Mouse (Mus musculus) lung, embryonic 16.5 days (tissue): ENCODE measurements at regions not wholly inside any gene's neighbourhood (a gene's known extent, or its start where the extent isn't known, plus 50 kb on each side); places are given as distances from the start of the nearest gene placed in this dataset.

ENCODE experiments used
- ATAC-seq: fragments of 200-750 bp; cut with Nextera tagmentation; 2 replicates; pipeline ENCODE4 v1.8.0; 2017; ENCODE audit warnings: low read depth, mild to moderate bottlenecking, moderate library complexity
- H3K27ac ChIP-seq: fragments of 300-500 bp; sonication (generic); 2 replicates; pipeline ENCODE4 v1.5.1; 2014; ENCODE audit warnings: mild to moderate bottlenecking, control low read depth, low read length
- H3K27me3 ChIP-seq: fragments of 300-500 bp; sonication (generic); 2 replicates; pipeline ENCODE4 v1.6.1; 2014; ENCODE audit warnings: low read depth, low read length, mixed read lengths; ENCODE audit not compliant: control insufficient read depth, insufficient read depth
- H3K36me3 ChIP-seq: fragments of 300-500 bp; sonication (generic); 2 replicates; pipeline ENCODE4 v1.6.1; 2014; ENCODE audit warnings: low read length; ENCODE audit not compliant: control insufficient read depth, insufficient read depth
- H3K4me1 ChIP-seq: fragments of 300-500 bp; sonication (generic); replicated peaks from 2 replicates; pipeline ENCODE4 v1.6.1; 2014; ENCODE audit warnings: low read length, mixed read lengths; ENCODE audit not compliant: control insufficient read depth, insufficient read depth
- H3K4me2 ChIP-seq: fragments of 300-500 bp; sonication (generic); 2 replicates; pipeline ENCODE4 v1.6.1; 2014; ENCODE audit warnings: low read depth, low read length, control low read depth
- H3K4me3 ChIP-seq: fragments of 300-500 bp; sonication (generic); 2 replicates; pipeline ENCODE4 v1.5.1; 2014; ENCODE audit warnings: mild to moderate bottlenecking, low read length, control low read depth
- H3K9ac ChIP-seq: fragments of 300-500 bp; sonication (generic); 2 replicates; pipeline ENCODE4 v1.6.1; 2014; ENCODE audit warnings: low read length, control low read depth
- H3K9me3 ChIP-seq: fragments of 300-500 bp; sonication (generic); 2 replicates; pipeline ENCODE4 v1.6.1; 2016; ENCODE audit warnings: low read length; ENCODE audit not compliant: control insufficient read depth
- WGBS: fragments of 180-500 bp; shearing (Covaris S2); extraction: QIAGEN DNeasy Blood & Tissue Kit; methylation state at CpG from one replicate; pipeline ENCODE4 v1.1.7; 2014; 5-methylcytosine and 5-hydroxymethylcytosine counted together

GRCm38 (mm10) chr10:19485537-19486135 is 106.1 kb upstream of the Ifngr1 start:
- no peaks in the 10 kb centered on the region for H3K9me3 ChIP-seq
- no peak overlapping the region for H3K4me3 ChIP-seq
- 0 out of 2 replicates have a peak overlapping the region, but pooled peaks have one; percentile 14 for H3K4me2 ChIP-seq
- WGBS, result 28% methylated on average over 15 of the region's 15 CpGs
- peaks cover 3% of the 10 kb centered on the region; the same call in 1 of the 2 replicates for H3K4me1 ChIP-seq
- no peaks in the 10 kb centered on the region for H3K27me3 ChIP-seq
- H3K9ac ChIP-seq, result no peak overlapping the region
- no peak overlapping the region for H3K27ac ChIP-seq
- no peaks in the 10 kb centered on the region for H3K36me3 ChIP-seq
- no peak for ATAC-seq

- no peak overlapping the region for H3K4me3 ChIP-seq
- H3K4me1 ChIP-seq, result peaks cover 8% of the 10 kb centered on the region
- H3K4me2 ChIP-seq, result no peak overlapping the region
- H3K27me3 ChIP-seq, result no peaks in the 10 kb centered on the region
- H3K27ac ChIP-seq, result no peak overlapping the region
- no peaks in the 10 kb centered on the region for H3K36me3 ChIP-seq
- no peak overlapping the region for H3K9ac ChIP-seq
- WGBS, result 38% methylated on average over 8 of the region's 8 CpGs
- no peak for ATAC-seq
- no peaks in the 10 kb centered on the region for H3K9me3 ChIP-seq
These were observed 101.2 kb upstream of the Ifngr1 start for GRCm38 (mm10) chr10:19490500-19490899.

- H3K9ac ChIP-seq, result no peak overlapping the region
- H3K9me3 ChIP-seq, result no peaks in the 10 kb centered on the region
- H3K27ac ChIP-seq, result no peak overlapping the region
- no peak for ATAC-seq
- H3K27me3 ChIP-seq, result no peaks in the 10 kb centered on the region
- no peaks in the 10 kb centered on the region for H3K36me3 ChIP-seq
- WGBS, result 46% methylated on average over 21 of the region's 21 CpGs
- peaks cover 6% of the 10 kb centered on the region for H3K4me1 ChIP-seq
- H3K4me3 ChIP-seq, result no peak overlapping the region
- H3K4me2 ChIP-seq, result no peak overlapping the region
These were observed 100.0 kb upstream of the Ifngr1 start for GRCm38 (mm10) chr10:19491513-19492380.

- Histone ChIP-seq H3K27me3 (no peaks in the 10 kb centered on the region), H3K4me1 (peaks cover 6% of the 10 kb centered on the region), H3K4me2 (peak overlapping the region; percentile 41), H3K36me3 (no peaks in the 10 kb centered on the region), H3K4me3 (peak overlapping the region; percentile 24; the same call in 1 of the 2 replicates), H3K9me3 (no peaks in the 10 kb centered on the region), H3K9ac (no peak overlapping the region), H3K27ac (peak overlapping the region; percentile 72)
- peak; percentile 83 for ATAC-seq
- 5% methylated on average over 9 of the region's 9 CpGs for WGBS
These were observed 97.2 kb upstream of the Ifngr1 start for GRCm38 (mm10) chr10:19494461-19495105.

- WGBS, result 79% methylated on average over 4 of the region's 4 CpGs
- no peak overlapping the region for H3K27ac ChIP-seq
- no peak overlapping the region for H3K4me2 ChIP-seq
- H3K4me1 ChIP-seq, result peaks cover 6% of the 10 kb centered on the region
- H3K36me3 ChIP-seq, result no peaks in the 10 kb centered on the region
- no peak for ATAC-seq
- no peaks in the 10 kb centered on the region for H3K9me3 ChIP-seq
- H3K4me3 ChIP-seq, result no peak overlapping the region
- H3K9ac ChIP-seq, result no peak overlapping the region
- H3K27me3 ChIP-seq, result no peaks in the 10 kb centered on the region
These were observed 93.6 kb upstream of the Ifngr1 start for GRCm38 (mm10) chr10:19498112-19498511.

- H3K9ac ChIP-seq, result no peak overlapping the region
- no peaks in the 10 kb centered on the region for H3K9me3 ChIP-seq
- H3K36me3 ChIP-seq, result no peaks in the 10 kb centered on the region
- H3K27ac ChIP-seq, result no peak overlapping the region
- no peak overlapping the region for H3K4me3 ChIP-seq
- 85% methylated on average over 4 of the region's 4 CpGs for WGBS
- no peak overlapping the region for H3K4me2 ChIP-seq
- no peak for ATAC-seq
- H3K27me3 ChIP-seq, result no peaks in the 10 kb centered on the region
- no peaks in the 10 kb centered on the region for H3K4me1 ChIP-seq
These were observed 88.9 kb upstream of the Ifngr1 start for GRCm38 (mm10) chr10:19502874-19503273.

GRCm38 (mm10) chr10:19503846-19504765 is 87.6 kb upstream of the Ifngr1 start:
- 51% methylated on average over 8 of the region's 8 CpGs for WGBS
- Histone ChIP-seq H3K4me1 (no peaks in the 10 kb centered on the region), H3K4me2 (no peak overlapping the region), H3K9ac (no peak overlapping the region), H3K9me3 (no peaks in the 10 kb centered on the region), H3K36me3 (no peaks in the 10 kb centered on the region), H3K27me3 (no peaks in the 10 kb centered on the region), H3K4me3 (no peak overlapping the region), H3K27ac (no peak overlapping the region)
- no peak for ATAC-seq

- H3K36me3 ChIP-seq, result no peaks in the 10 kb centered on the region
- H3K4me2 ChIP-seq, result no peak overlapping the region
- no peak overlapping the region for H3K27ac ChIP-seq
- H3K9ac ChIP-seq, result no peak overlapping the region
- WGBS, result 89% methylated on average over 1 of the region's 1 CpGs
- H3K4me3 ChIP-seq, result no peak overlapping the region
- ATAC-seq, result no peak
- no peaks in the 10 kb centered on the region for H3K4me1 ChIP-seq
- H3K27me3 ChIP-seq, result no peaks in the 10 kb centered on the region
- no peaks in the 10 kb centered on the region for H3K9me3 ChIP-seq
These were observed 86.6 kb upstream of the Ifngr1 start for GRCm38 (mm10) chr10:19505174-19505573.
